Mouse (Mus musculus) heart, adult 9 months (tissue): ENCODE measurements around the gene Mrps5.
"Not testable (repeated sequence)": the region's sequence is repeated elsewhere in the genome, so short reads cannot be mapped to it uniquely, and the experiment has no call there.

Experiments
- DNase-seq, 2 experiments: peaks; one replicate each; pipeline ENCODE4 v3.0.0; 2022; ENCODE audit warnings: low spot score in 2 of 2

Mrps5 gene

GRCm38 (mm10) chr2:127586694-127587513 is at the start of gene Mrps5, which contains the start of gene Zfp661:
Gene Mrps5, plus strand, starts transcription at chr2:127587222.
Gene Zfp661, minus strand, starts transcription at chr2:127587094.
- peak; percentile 68 to 85 for DNase-seq

- no peak for DNase-seq
Measured at GRCm38 (mm10) chr2:127537548-127537947, 49.5 kb upstream of the Mrps5 start.

GRCm38 (mm10) chr2:127539494-127539893 is 47.5 kb upstream of the Mrps5 start:
- DNase-seq: no peak

- DNase-seq: no peak
Measured at GRCm38 (mm10) chr2:127541185-127541584, 45.8 kb upstream of the Mrps5 start, which contains the start of gene Prom2. Gene Prom2, minus strand, starts transcription at chr2:127541467.

GRCm38 (mm10) chr2:127541697-127542096 is 45.3 kb upstream of the Mrps5 start:
- DNase-seq: no peak

GRCm38 (mm10) chr2:127548342-127549074 is 38.5 kb upstream of the Mrps5 start:
- no peak for DNase-seq

GRCm38 (mm10) chr2:127549711-127550110 is 37.3 kb upstream of the Mrps5 start:
- no peak for DNase-seq

- no peak for DNase-seq
Measured at GRCm38 (mm10) chr2:127550446-127550845, 36.6 kb upstream of the Mrps5 start.

GRCm38 (mm10) chr2:127551078-127551477 is 35.9 kb upstream of the Mrps5 start:
- DNase-seq: no peak

- peak; percentile 59 to 60 for DNase-seq
Measured at GRCm38 (mm10) chr2:127559070-127559966, 27.7 kb upstream of the Mrps5 start.

- no peak for DNase-seq
Measured at GRCm38 (mm10) chr2:127573322-127573721, 13.7 kb upstream of the Mrps5 start.

- peak; percentile 93 for DNase-seq
Measured at GRCm38 (mm10) chr2:127584436-127584858, 2.6 kb upstream of the Mrps5 start.

GRCm38 (mm10) chr2:127587514-127587844 is 457 bp downstream of the Mrps5 start:
- no peak for DNase-seq

GRCm38 (mm10) chr2:127588897-127589296 is 1.9 kb downstream of the Mrps5 start:
- DNase-seq: no peak

GRCm38 (mm10) chr2:127590204-127590603 is 3.2 kb downstream of the Mrps5 start:
- no peak for DNase-seq

GRCm38 (mm10) chr2:127590840-127591239 is 3.8 kb downstream of the Mrps5 start:
- DNase-seq: no peak

GRCm38 (mm10) chr2:127603383-127603782 is 16.4 kb downstream of the Mrps5 start:
- DNase-seq: not testable (repeated sequence)

- DNase-seq: no peak
Measured at GRCm38 (mm10) chr2:127605203-127605602, 18.2 kb downstream of the Mrps5 start.

GRCm38 (mm10) chr2:127608234-127608633 is 21.2 kb downstream of the Mrps5 start:
- peak in 1 of 2 experiments; percentile 27 for DNase-seq

GRCm38 (mm10) chr2:127608986-127609385 is 22.0 kb downstream of the Mrps5 start:
- DNase-seq: no peak

- no peak for DNase-seq
Measured at GRCm38 (mm10) chr2:127611386-127611785, 24.4 kb downstream of the Mrps5 start.

GRCm38 (mm10) chr2:127612288-127612687 is 25.3 kb downstream of the Mrps5 start:
- DNase-seq: no peak
